Mouse (Mus musculus) midbrain, postnatal 0 days (tissue): ENCODE results near the gene Stk39. TPM values are rescaled to one million over a fixed set of nuclear protein-coding genes. Genes with fewer than 3 reads are reported as not detected.

Experiments used
- ATAC-seq: fragments of 200-750 bp; cut with Nextera tagmentation; 2 replicates; pipeline ENCODE4 v1.8.0; 2017; ENCODE audit warnings: moderate number of reproducible peaks, mild to moderate bottlenecking, moderate TSS enrichment, moderate library complexity; ENCODE audit not compliant: low FRiP score
- DNase-seq: peaks from one replicate; pipeline ENCODE4 v3.0.0-alpha.2; 2015; ENCODE audit warnings: low spot score
- H3K27ac ChIP-seq: fragments of 300-500 bp; sonication (generic); 2 replicates; pipeline ENCODE4 v1.5.1; 2014; ENCODE audit warnings: low read depth, mild to moderate bottlenecking, low read length, mixed read lengths
- H3K27me3 ChIP-seq: fragments of 300-500 bp; sonication (generic); 2 replicates; pipeline ENCODE4 v1.6.1; 2014; ENCODE audit warnings: low read length, control low read depth, mixed read lengths; ENCODE audit not compliant: insufficient read depth
- H3K36me3 ChIP-seq: fragments of 300-500 bp; sonication (generic); 2 replicates; pipeline ENCODE4 v1.6.1; 2014; ENCODE audit warnings: low read length, control low read depth, mixed read lengths; ENCODE audit not compliant: insufficient read depth
- H3K4me1 ChIP-seq: fragments of 300-500 bp; sonication (generic); 2 replicates; pipeline ENCODE4 v1.6.1; 2014; ENCODE audit warnings: mild to moderate bottlenecking, control low read depth, antibody characterized with exemption, low read length, mixed read lengths; ENCODE audit not compliant: insufficient read depth
- H3K4me2 ChIP-seq: fragments of 300-500 bp; sonication (generic); 2 replicates; pipeline ENCODE4 v1.6.1; 2014; ENCODE audit warnings: low read depth, mild to moderate bottlenecking, low read length, mixed read lengths; ENCODE audit not compliant: poor library complexity, severe bottlenecking
- H3K4me3 ChIP-seq: fragments of 300-500 bp; sonication (generic); 2 replicates; pipeline ENCODE4 v1.5.1; 2014; ENCODE audit warnings: low read depth, mild to moderate bottlenecking, low read length, moderate library complexity
- H3K9ac ChIP-seq: fragments of 300-500 bp; sonication (generic); replicated peaks from 2 replicates; pipeline ENCODE4 v1.6.1; 2014; ENCODE audit warnings: mild to moderate bottlenecking, low read length, moderate library complexity, mixed read lengths; ENCODE audit not compliant: poor library complexity, severe bottlenecking
- H3K9me3 ChIP-seq: fragments of 300-500 bp; sonication (generic); 2 replicates; pipeline ENCODE4 v1.6.1; 2016; ENCODE audit warnings: low read length, control low read depth
- CTCF ChIP-seq: IDR thresholded peaks from 2 replicates; pipeline ENCODE4 v1.5.1; 2016; ENCODE audit warnings: antibody characterized with exemption, mild to moderate bottlenecking
- WGBS: fragments of 180-500 bp; shearing (Covaris S2); extraction: QIAGEN DNeasy Blood & Tissue Kit; methylation state at CpG from one replicate; pipeline ENCODE4 v1.1.7; 2014; 5-methylcytosine and 5-hydroxymethylcytosine counted together
- polyA plus RNA-seq: library from polyadenylated mRNA; unstranded; fragments of >200 nt; fragmentation: Nextera tagmentation; extraction: Ambion mirVana; gene quantifications from 2 replicates; pipeline ENCODE4 v1.2.1, GENCODE M21; 2015
- total RNA-seq: library from RNA; depleted of rRNA; stranded (reverse); fragments of >200 nt; gene quantifications from 2 replicates; pipeline ENCODE4 v1.2.3, GENCODE M21; 2014

Gene Stk39
- total and polyA plus RNA-seq, 2 experiments from 2014 or later: 23.4 to 33.9 TPM

- Histone ChIP-seq H3K27ac (no peak overlapping the region), H3K4me2 (no peak overlapping the region), H3K4me3 (no peak overlapping the region), H3K27me3 (no peaks in the 10 kb centered on the region), H3K36me3 (no peaks in the 10 kb centered on the region), H3K9ac (no peak overlapping the region), H3K9me3 (no peaks in the 10 kb centered on the region), H3K4me1 (no peaks in the 10 kb centered on the region)
- DNase-seq: no peak
- no peak for ATAC-seq
- 56% methylated on average over 4 of the region's 4 CpGs for WGBS
- no peak for TF ChIP-seq CTCF
Measured at GRCm38 (mm10) chr2:68485141-68485540, 13.1 kb upstream of the Stk39 start.

DNA sequence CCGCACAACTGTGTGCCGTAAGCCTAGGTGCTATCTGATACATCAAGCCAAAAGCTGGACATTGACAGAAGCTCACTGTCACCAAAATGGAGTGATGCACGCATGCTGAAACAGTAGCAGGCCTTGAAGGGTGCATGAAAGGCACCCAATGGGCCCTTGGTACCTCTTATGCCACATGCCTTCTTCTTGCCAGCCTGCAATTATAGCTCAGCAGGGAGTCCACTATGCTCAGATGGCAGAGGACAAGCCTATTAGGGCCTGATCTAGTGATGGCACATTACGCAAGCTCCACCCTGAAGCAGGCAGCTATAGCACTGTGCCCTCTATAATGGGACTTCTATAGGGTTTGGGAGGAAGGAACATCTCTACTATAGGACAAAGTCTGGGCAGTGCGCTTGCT lies 10.8 kb upstream of the Stk39 start:
- ATAC-seq (no peak), DNase-seq (no peak)
- H3K27ac ChIP-seq: no peak overlapping the region
- WGBS: 94% methylated on average over 5 of the region's 5 CpGs
- H3K9me3 ChIP-seq: no peaks in the 10 kb centered on the region
- no peak overlapping the region for H3K9ac ChIP-seq
- H3K4me1 ChIP-seq: no peaks in the 10 kb centered on the region
- no peak overlapping the region for H3K4me3 ChIP-seq
- no peak overlapping the region for H3K4me2 ChIP-seq
- no peak for TF ChIP-seq CTCF
- no peaks in the 10 kb centered on the region for H3K27me3 ChIP-seq
- H3K36me3 ChIP-seq: no peaks in the 10 kb centered on the region

- 88% methylated on average over 10 of the region's 10 CpGs for WGBS
- H3K9me3 ChIP-seq: no peaks in the 10 kb centered on the region
- peak; percentile 52 for DNase-seq
- no peak overlapping the region for H3K4me3 ChIP-seq
- no peak for TF ChIP-seq CTCF
- H3K9ac ChIP-seq: no peak overlapping the region
- no peak overlapping the region for H3K4me2 ChIP-seq
- no peaks in the 10 kb centered on the region for H3K27me3 ChIP-seq
- no peaks in the 10 kb centered on the region for H3K4me1 ChIP-seq
- no peaks in the 10 kb centered on the region for H3K36me3 ChIP-seq
- no peak for ATAC-seq
- no peak overlapping the region for H3K27ac ChIP-seq
Measured at GRCm38 (mm10) chr2:68479823-68480222, 7.8 kb upstream of the Stk39 start.

- Histone ChIP-seq H3K4me3 (no peak overlapping the region), H3K4me1 (no peaks in the 10 kb centered on the region), H3K36me3 (no peaks in the 10 kb centered on the region), H3K9ac (no peak overlapping the region), H3K9me3 (no peaks in the 10 kb centered on the region), H3K4me2 (no peak overlapping the region), H3K27ac (no peak overlapping the region), H3K27me3 (no peaks in the 10 kb centered on the region)
- ATAC-seq (no peak), DNase-seq (no peak)
- WGBS: 49% methylated on average over 4 of the region's 4 CpGs
- TF ChIP-seq CTCF: no peak
Measured at GRCm38 (mm10) chr2:68472921-68473320, 853 bp upstream of the Stk39 start.

DNA sequence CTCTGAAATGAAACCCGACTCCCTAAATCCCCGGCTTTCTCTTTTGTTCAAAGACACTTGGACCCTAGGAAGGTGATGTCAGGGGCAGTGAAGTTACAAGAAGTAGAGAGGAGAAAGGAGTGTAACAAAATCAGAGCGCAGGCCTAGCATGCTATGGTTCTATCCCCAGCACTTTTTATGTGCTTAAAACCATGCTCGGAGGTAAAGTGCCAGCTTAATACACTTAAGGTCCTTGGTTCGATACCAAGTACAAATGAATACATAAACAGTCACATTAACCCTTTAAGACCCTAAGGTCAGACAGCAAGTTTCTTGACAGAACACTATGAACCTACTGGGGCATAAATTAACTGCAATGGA lies 463 bp upstream of the Stk39 start:
- WGBS: 1% methylated on average over 5 of the region's 5 CpGs
- Histone ChIP-seq H3K27ac (no peak overlapping the region), H3K4me1 (no peaks in the 10 kb centered on the region), H3K4me2 (peak overlapping the region; percentile 95), H3K9me3 (no peaks in the 10 kb centered on the region), H3K9ac (peak overlapping the region; percentile 87; the same call in 1 of the 2 replicates), H3K36me3 (no peaks in the 10 kb centered on the region), H3K27me3 (no peaks in the 10 kb centered on the region), H3K4me3 (peak overlapping the region; percentile 90)
- DNase-seq (peak; percentile 8), ATAC-seq (no peak)
- no peak for TF ChIP-seq CTCF

DNA sequence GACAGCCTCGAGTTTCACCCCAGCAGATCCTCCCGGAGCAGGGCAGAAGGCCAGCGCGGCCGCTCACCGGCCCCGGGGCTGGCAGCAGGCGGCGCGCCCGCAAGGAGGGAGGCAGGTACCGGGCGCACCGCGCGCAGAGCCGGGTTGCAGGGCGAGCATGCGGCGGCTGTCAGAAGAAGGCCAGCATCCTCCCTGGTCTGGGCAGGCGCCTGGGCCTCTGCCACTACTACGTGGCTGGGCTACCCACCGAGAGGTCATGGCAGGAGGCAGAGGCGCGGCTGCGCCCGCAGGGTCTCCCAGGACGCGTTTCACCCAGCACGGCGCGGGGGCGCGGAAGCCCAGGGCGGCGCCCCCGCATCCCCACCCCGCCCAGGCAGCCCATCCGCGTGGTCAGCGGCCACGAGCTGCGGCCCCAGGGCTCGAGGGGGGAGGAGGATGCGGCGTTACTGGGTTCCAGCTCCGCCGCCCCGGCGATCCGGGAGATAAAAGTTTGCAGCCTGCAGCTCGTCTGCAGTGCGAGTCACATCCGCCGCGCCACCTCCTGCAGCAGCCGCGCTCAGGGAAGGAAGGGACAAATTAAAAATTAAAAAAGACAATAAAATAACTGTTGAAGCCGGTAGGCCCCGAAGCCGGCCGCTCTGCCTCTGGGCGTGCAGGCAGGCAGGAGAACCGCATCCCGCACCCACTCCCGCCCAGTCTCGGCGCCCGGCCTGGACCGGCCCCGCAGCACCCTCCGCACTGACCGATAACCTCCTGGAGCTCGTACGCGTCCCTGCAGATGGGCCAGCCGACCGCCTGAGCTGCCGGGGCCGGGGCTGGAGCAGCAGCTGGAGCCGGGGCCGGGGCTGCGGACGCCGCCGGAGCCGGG lies 943 bp downstream of the Stk39 start:
- no peak for TF ChIP-seq CTCF
- no peaks in the 10 kb centered on the region for H3K4me1 ChIP-seq
- H3K4me3 ChIP-seq: peak overlapping the region; percentile 90
- peak overlapping the region; percentile 95 for H3K4me2 ChIP-seq
- no peaks in the 10 kb centered on the region for H3K36me3 ChIP-seq
- H3K9me3 ChIP-seq: no peaks in the 10 kb centered on the region
- DNase-seq (peak; percentile 54), ATAC-seq (peak; percentile 78)
- WGBS: under 1% methylated on average over 58 of the region's 87 CpGs
- no peaks in the 10 kb centered on the region for H3K27me3 ChIP-seq
- H3K9ac ChIP-seq: peak overlapping the region; percentile 87
- H3K27ac ChIP-seq: peak overlapping the region; percentile 85
